ENCODE assay signal across 17 mouse cellular contexts in the genomic region with DNA sequence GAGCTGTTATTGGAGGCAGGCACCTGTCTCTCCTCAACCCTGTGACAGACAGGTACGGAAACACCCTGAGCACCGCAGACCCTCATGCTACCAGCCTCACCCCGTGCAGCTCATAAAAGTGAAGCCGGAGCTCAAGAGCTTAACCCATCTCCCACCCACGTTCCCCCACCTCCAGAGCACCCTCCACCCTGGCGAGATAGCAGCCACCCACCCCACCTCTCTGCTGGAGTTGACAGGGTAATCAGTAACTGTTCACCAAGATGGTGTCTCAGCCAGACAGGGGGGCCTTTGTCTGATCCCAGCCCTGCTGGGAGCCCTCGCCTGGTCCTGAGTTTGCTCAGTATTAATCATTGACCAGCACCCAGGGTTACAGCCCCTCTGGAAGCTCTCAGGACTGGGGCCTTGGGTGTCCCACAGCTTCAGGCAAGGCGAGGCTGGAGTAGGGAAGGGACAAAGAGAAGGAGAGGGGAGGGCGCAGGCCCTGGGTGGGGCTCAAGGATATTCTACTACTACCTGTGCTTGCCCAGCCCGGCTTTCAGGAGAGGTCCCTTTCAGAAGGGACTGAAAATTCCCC.
DNase-seq lines count a peak whose midpoint lies in the region; ATAC-seq and TF ChIP-seq lines count a peak whose summit lies in the region.
"Had no signal": no experiment of that assay in that cellular context is flagged by ENCODE, and none has a peak within 500 bp of the region (broad histone marks: within the 10 kb centered on the region; RNA-seq: fewer than 3 reads in every experiment).

No protein-coding gene starts in this region.

- DNase-seq in hindbrain, embryonic 10.5 days (ENCODE audit: low spot score), result no peak
- no peak for DNase-seq in hindbrain, embryonic 11.5 days (ENCODE audit: low spot score)
- no peak for DNase-seq in lung, postnatal 0 days (ENCODE audit: low spot score)
- no peak for DNase-seq in lung, adult 2 months
- DNase-seq in right cerebral cortex, adult 18-20 months, result no peak
- no peak for DNase-seq in midbrain, embryonic 11.5 days (ENCODE audit: low spot score, missing footprints)
- no peak for DNase-seq in neural tube, embryonic 10.5 days (ENCODE audit: extremely low spot score, low spot score)
- DNase-seq: cerebellum, adult 18-20 months; forebrain, postnatal 0 days; gastrocnemius, postnatal 10 days; lung, adult 18-20 months; thymus, postnatal 25 days had no signal

- ATAC-seq in hindbrain, embryonic 11.5 days (ENCODE audit: low FRiP score), result no peak
- ATAC-seq in lung, postnatal 0 days, result peak; percentile 20; the same call in 1 of the 2 replicates
- ATAC-seq in liver, embryonic 16.5 days (ENCODE audit: low read depth), result peak; percentile 91
- ATAC-seq in midbrain, embryonic 11.5 days (ENCODE audit: low FRiP score), result no peak
- ATAC-seq: forebrain, postnatal 0 days had no signal

- 75% methylated on average over 10 of the region's 10 CpGs for WGBS in hindbrain, embryonic 10.5 days
- 72% methylated on average over 10 of the region's 10 CpGs for WGBS in hindbrain, embryonic 11.5 days
- 63% methylated on average over 10 of the region's 10 CpGs for WGBS in lung, postnatal 0 days
- WGBS in lung, adult 2 months, result 64% methylated on average over 10 of the region's 10 CpGs
- WGBS in liver, embryonic 16.5 days (ENCODE audit: insufficient replicate concordance), result 47% methylated on average over 10 of the region's 10 CpGs
- WGBS in midbrain, embryonic 11.5 days, result 80% methylated on average over 10 of the region's 10 CpGs

- no peak for TF ChIP-seq CTCF in lung, postnatal 0 days (IDR thresholded peaks at IDR 0.05)
- TF ChIP-seq CTCF in lung, adult 2 months (IDR thresholded peaks at IDR 0.05; ENCODE audit: insufficient read depth, low read length), result no peak

- H3K27ac ChIP-seq in hindbrain, embryonic 10.5 days, result peak overlapping the region; percentile 75
- H3K27ac ChIP-seq in hindbrain, embryonic 11.5 days (ENCODE audit: low read depth, low read length), result no peak overlapping the region
- H3K27ac ChIP-seq in lung, postnatal 0 days (ENCODE audit: low read length), result no peak overlapping the region
- H3K27ac ChIP-seq in liver, embryonic 16.5 days (ENCODE audit: low read length), result peak overlapping the region; percentile 34; the same call in 1 of the 2 replicates
- H3K27ac ChIP-seq in midbrain, embryonic 11.5 days (ENCODE audit: low read depth, low read length), result no peak overlapping the region
- H3K27ac ChIP-seq: heart, embryonic 13.5 days; hindbrain, embryonic 12.5 days; midbrain, embryonic 10.5 days had no signal

- H3K4me2 ChIP-seq in hindbrain, embryonic 11.5 days (replicated peaks; ENCODE audit: low read depth, low read length), result no peak overlapping the region
- no peak overlapping the region for H3K4me2 ChIP-seq in lung, postnatal 0 days (replicated peaks; ENCODE audit: low read depth, low read length)
- H3K4me2 ChIP-seq in liver, embryonic 16.5 days (ENCODE audit: low read depth, low read length), result no peak overlapping the region
- H3K4me2 ChIP-seq in midbrain, embryonic 11.5 days, result no peak overlapping the region
- H3K4me2 ChIP-seq: heart, embryonic 13.5 days; hindbrain, embryonic 12.5 days had no signal

- no peak for TF ChIP-seq POLR2A in lung, adult 2 months (IDR thresholded peaks at IDR 0.05; ENCODE audit: borderline replicate concordance, extremely low read depth, low read depth, low read length)

- no peak overlapping the region for H3K9ac ChIP-seq in hindbrain, embryonic 11.5 days (ENCODE audit: low read depth, low read length)
- H3K9ac ChIP-seq in lung, postnatal 0 days (replicated peaks; ENCODE audit: low read depth), result no peak overlapping the region
- no peak overlapping the region for H3K9ac ChIP-seq in liver, embryonic 16.5 days (ENCODE audit: low read depth, low read length)
- no peak overlapping the region for H3K9ac ChIP-seq in midbrain, embryonic 11.5 days (ENCODE audit: low read length)
- H3K9ac ChIP-seq: forebrain, postnatal 0 days; heart, embryonic 13.5 days; hindbrain, embryonic 12.5 days had no signal

- H3K4me1 ChIP-seq in hindbrain, embryonic 10.5 days (replicated peaks), result peaks cover 19% of the 10 kb centered on the region
- H3K4me1 ChIP-seq in hindbrain, embryonic 11.5 days (replicated peaks; ENCODE audit: control insufficient read depth, insufficient read depth, low read length), result 0 out of 2 replicates have a peak, but pooled peaks cover 3% of the 10 kb centered on the region
- no peaks in the 10 kb centered on the region; the same call in 1 of the 2 replicates for H3K4me1 ChIP-seq in lung, postnatal 0 days (ENCODE audit: insufficient read depth, low read depth, low read length)
- no peaks in the 10 kb centered on the region for H3K4me1 ChIP-seq in lung, adult 2 months (ENCODE audit: control insufficient read depth, insufficient read depth, low read length)
- peaks cover 5% of the 10 kb centered on the region; the same call in 1 of the 2 replicates for H3K4me1 ChIP-seq in liver, embryonic 16.5 days (ENCODE audit: control insufficient read depth, low read depth, low read length)
- peaks cover 4% of the 10 kb centered on the region; the same call in 1 of the 2 replicates for H3K4me1 ChIP-seq in midbrain, embryonic 11.5 days (ENCODE audit: control insufficient read depth, insufficient read depth, low read length)
- H3K4me1 ChIP-seq: heart, embryonic 13.5 days had no signal

- no peak for TF ChIP-seq EP300 in lung, postnatal 0 days (IDR thresholded peaks at IDR 0.05)

- H3K9me3 ChIP-seq in hindbrain, embryonic 10.5 days, result no peaks in the 10 kb centered on the region
- no peaks in the 10 kb centered on the region for H3K9me3 ChIP-seq in hindbrain, embryonic 11.5 days (ENCODE audit: control insufficient read depth, low read length)
- no peaks in the 10 kb centered on the region for H3K9me3 ChIP-seq in lung, postnatal 0 days (ENCODE audit: low read length)
- H3K9me3 ChIP-seq in liver, embryonic 16.5 days (replicated peaks; ENCODE audit: control insufficient read depth, low read length), result no peaks in the 10 kb centered on the region
- H3K9me3 ChIP-seq in midbrain, embryonic 11.5 days (ENCODE audit: control insufficient read depth, low read length), result no peaks in the 10 kb centered on the region
- H3K9me3 ChIP-seq: heart, embryonic 13.5 days; hindbrain, embryonic 12.5 days; midbrain, embryonic 10.5 days had no signal

- peaks cover 11% of the 10 kb centered on the region; the same call in 1 of the 2 replicates for H3K27me3 ChIP-seq in hindbrain, embryonic 10.5 days (ENCODE audit: insufficient read depth, poor library complexity, severe bottlenecking)
- no peaks in the 10 kb centered on the region; the same call in 1 of the 2 replicates for H3K27me3 ChIP-seq in hindbrain, embryonic 11.5 days (ENCODE audit: control insufficient read depth, insufficient read depth, low read length)
- no peaks in the 10 kb centered on the region for H3K27me3 ChIP-seq in lung, postnatal 0 days (replicated peaks; ENCODE audit: insufficient read depth, low read length)
- H3K27me3 ChIP-seq in liver, embryonic 16.5 days (ENCODE audit: control insufficient read depth, insufficient read depth, low read depth, low read length), result no peaks in the 10 kb centered on the region
- no peaks in the 10 kb centered on the region for H3K27me3 ChIP-seq in midbrain, embryonic 11.5 days (ENCODE audit: control insufficient read depth, insufficient read depth, low read length)

- H3K4me3 ChIP-seq in hindbrain, embryonic 10.5 days, result no peak overlapping the region
- no peak overlapping the region for H3K4me3 ChIP-seq in hindbrain, embryonic 11.5 days (ENCODE audit: low read depth, low read length)
- H3K4me3 ChIP-seq in lung, postnatal 0 days (ENCODE audit: low read depth, low read length), result no peak overlapping the region
- no peak overlapping the region for H3K4me3 ChIP-seq in lung, adult 2 months (replicated peaks; ENCODE audit: extremely low read depth, low read depth, low read length)
- no peak overlapping the region for H3K4me3 ChIP-seq in liver, embryonic 16.5 days (ENCODE audit: low read depth, low read length)
- no peak overlapping the region for H3K4me3 ChIP-seq in midbrain, embryonic 11.5 days (ENCODE audit: low read depth, low read length)
- H3K4me3 ChIP-seq: heart, embryonic 13.5 days; hindbrain, embryonic 12.5 days; midbrain, embryonic 10.5 days; myocyte had no signal

- H3K36me3 ChIP-seq in hindbrain, embryonic 10.5 days, result no peaks in the 10 kb centered on the region
- H3K36me3 ChIP-seq in hindbrain, embryonic 11.5 days (ENCODE audit: control insufficient read depth, insufficient read depth, low read length), result no peaks in the 10 kb centered on the region
- no peaks in the 10 kb centered on the region for H3K36me3 ChIP-seq in lung, postnatal 0 days (ENCODE audit: insufficient read depth, low read length)
- no peaks in the 10 kb centered on the region for H3K36me3 ChIP-seq in liver, embryonic 16.5 days (ENCODE audit: control insufficient read depth, insufficient read depth)
- no peaks in the 10 kb centered on the region for H3K36me3 ChIP-seq in midbrain, embryonic 11.5 days (ENCODE audit: control insufficient read depth, insufficient read depth, low read length)
- H3K36me3 ChIP-seq: heart, embryonic 13.5 days; hindbrain, embryonic 12.5 days; midbrain, embryonic 10.5 days had no signal

Comparison
In these comparisons a context has a peak if more than half of its experiments do, and no peak if none do; other contexts are left out.
1. H3K27ac ChIP-seq: peak in hindbrain, embryonic 10.5 days (single experiment) and liver, embryonic 16.5 days (single experiment); none in hindbrain, embryonic 11.5 days (single experiment), lung, postnatal 0 days (single experiment) and midbrain, embryonic 11.5 days (single experiment).
2. ATAC-seq: peak in lung, postnatal 0 days (single experiment) and liver, embryonic 16.5 days (single experiment); none in hindbrain, embryonic 11.5 days (single experiment) and midbrain, embryonic 11.5 days (single experiment).